Mouse (Mus musculus): ENCODE measurements around the gene Palm.

DNA sequence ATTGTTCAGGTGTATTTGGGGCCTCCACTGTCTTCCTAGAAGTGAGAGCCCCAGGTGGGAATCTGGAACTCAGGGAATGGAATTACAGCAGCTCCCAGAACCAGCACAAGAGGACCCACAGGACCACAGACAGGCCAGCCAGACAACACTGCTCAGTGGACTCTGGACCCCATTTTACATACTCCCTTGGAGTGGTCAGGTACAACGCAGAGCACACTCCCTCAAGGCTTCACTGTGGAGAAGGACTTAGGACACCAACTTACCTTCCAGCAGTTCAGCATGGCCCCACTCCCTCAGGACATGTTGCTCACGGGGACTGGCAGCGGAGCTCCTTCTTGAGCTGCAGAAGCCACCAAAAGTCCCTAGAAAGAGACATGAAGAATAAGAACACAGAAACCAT is 48.0 kb upstream of the Palm start:
- TF ChIP-seq CTCF (IDR thresholded peaks at IDR 0.05; ENCODE audit: low read depth, low read length): no peak
- TF ChIP-seq POLR2A (IDR thresholded peaks at IDR 0.05; ENCODE audit: insufficient read depth, low read length): no peak
- no peak for TF ChIP-seq EP300 (IDR thresholded peaks at IDR 0.05; ENCODE audit: insufficient read depth, low read depth, low read length)

Measured in ES-Bruce4 (cell line).